Mouse (Mus musculus): ENCODE measurements around the gene Dbh.
A peak's percentile ranks its signal among the peaks of the same experiment; 100 is the strongest.

Dbh gene

GRCm38 (mm10) chr2:27164796-27165590, at the start of gene Dbh:
TSS of gene Dbh (plus strand) at chr2:27165233.
- no peak for DNase-seq (ENCODE audit: low spot score in 2 of 2)

- DNase-seq (ENCODE audit: low spot score in 2 of 2) = no peak
Observed at GRCm38 (mm10) chr2:27118452-27118851, 46.6 kb upstream of the Dbh start.

GRCm38 (mm10) chr2:27119766-27120165, 45.3 kb upstream of the Dbh start:
- DNase-seq (ENCODE audit: low spot score in 2 of 2) = no peak

- DNase-seq (ENCODE audit: low spot score in 2 of 2) = no peak
Observed at GRCm38 (mm10) chr2:27120241-27120641, 44.8 kb upstream of the Dbh start.

- peak in 1 of 2 experiments; percentile 81 for DNase-seq (ENCODE audit: low spot score in 2 of 2)
Observed at GRCm38 (mm10) chr2:27121626-27122355, 43.2 kb upstream of the Dbh start.

- DNase-seq (ENCODE audit: low spot score in 2 of 2) = no peak
Observed at GRCm38 (mm10) chr2:27122578-27122977, 42.5 kb upstream of the Dbh start.

- DNase-seq (ENCODE audit: low spot score in 2 of 2) = no peak
Observed at GRCm38 (mm10) chr2:27123121-27123520, 41.9 kb upstream of the Dbh start.

GRCm38 (mm10) chr2:27125979-27126378, 39.1 kb upstream of the Dbh start:
- DNase-seq (ENCODE audit: low spot score in 2 of 2) = peak; percentile 23 to 73

GRCm38 (mm10) chr2:27126496-27126895, 38.5 kb upstream of the Dbh start:
- no peak for DNase-seq (ENCODE audit: low spot score in 2 of 2)

- DNase-seq (ENCODE audit: low spot score in 2 of 2) = no peak
Observed at GRCm38 (mm10) chr2:27128990-27129389, 36.0 kb upstream of the Dbh start.

- DNase-seq (ENCODE audit: low spot score in 2 of 2) = no peak
Observed at GRCm38 (mm10) chr2:27135935-27136334, 29.1 kb upstream of the Dbh start.

- no peak for DNase-seq (ENCODE audit: low spot score in 2 of 2)
Observed at GRCm38 (mm10) chr2:27136336-27136735, 28.7 kb upstream of the Dbh start.

- DNase-seq (ENCODE audit: low spot score in 2 of 2) = no peak
Observed at GRCm38 (mm10) chr2:27136789-27137188, 28.2 kb upstream of the Dbh start.

GRCm38 (mm10) chr2:27138356-27138755, 26.7 kb upstream of the Dbh start:
- DNase-seq (ENCODE audit: low spot score in 2 of 2) = no peak

GRCm38 (mm10) chr2:27141950-27142693, 22.9 kb upstream of the Dbh start, which contains the start of gene Fam163b:
TSS of gene Fam163b (minus strand) at chr2:27142491.
- DNase-seq (ENCODE audit: low spot score in 2 of 2) = peak in 1 of 2 experiments; percentile 46

- DNase-seq (ENCODE audit: low spot score in 2 of 2) = no peak
Observed at GRCm38 (mm10) chr2:27144957-27145356, 20.1 kb upstream of the Dbh start.

GRCm38 (mm10) chr2:27146840-27147239, 18.2 kb upstream of the Dbh start:
- no peak for DNase-seq (ENCODE audit: low spot score in 2 of 2)

GRCm38 (mm10) chr2:27149457-27149856, 15.6 kb upstream of the Dbh start:
- DNase-seq (ENCODE audit: low spot score in 2 of 2) = no peak

GRCm38 (mm10) chr2:27154466-27155185, 10.4 kb upstream of the Dbh start:
- no peak for DNase-seq (ENCODE audit: low spot score in 2 of 2)

GRCm38 (mm10) chr2:27156596-27156995, 8.4 kb upstream of the Dbh start:
- DNase-seq (ENCODE audit: low spot score in 2 of 2) = no peak

- DNase-seq (ENCODE audit: low spot score in 2 of 2) = no peak
Observed at GRCm38 (mm10) chr2:27161526-27161925, 3.5 kb upstream of the Dbh start.

GRCm38 (mm10) chr2:27162656-27163055, 2.4 kb upstream of the Dbh start:
- DNase-seq (ENCODE audit: low spot score in 2 of 2) = no peak
